Mouse (Mus musculus) kidney, postnatal 10 days (tissue): ENCODE data around the gene Gcnt3.
A peak's percentile ranks its signal among the peaks of the same experiment; 100 is the strongest.

Experiments
- DNase-seq: peaks from one replicate; pipeline ENCODE4 v3.0.0; 2021; ENCODE audit warnings: mixed read lengths

Gcnt3 gene

DNA sequence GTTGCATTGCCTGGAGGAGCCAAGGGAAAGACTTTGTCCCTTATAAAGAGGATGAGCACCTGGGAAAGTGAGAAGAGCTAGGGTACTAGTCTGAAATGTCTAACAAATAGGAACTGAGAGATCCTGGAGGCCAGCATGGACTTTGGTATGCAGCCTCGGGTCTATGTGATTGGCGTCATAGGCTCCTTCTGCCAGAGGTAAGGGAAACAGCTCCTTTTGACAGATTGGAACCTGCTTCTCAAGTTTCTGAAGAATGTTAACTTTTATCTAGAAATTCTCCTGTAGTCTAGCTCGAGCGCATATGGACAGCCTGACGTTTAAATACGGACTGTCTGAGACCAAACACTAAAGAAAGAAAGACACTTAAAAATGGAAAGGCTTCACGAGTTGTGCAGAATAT is at the start of gene Gcnt3:
Gcnt3 (minus strand) TSS at position 101 of the 400 bp plus-strand sequence.
- no peak for DNase-seq

DNA sequence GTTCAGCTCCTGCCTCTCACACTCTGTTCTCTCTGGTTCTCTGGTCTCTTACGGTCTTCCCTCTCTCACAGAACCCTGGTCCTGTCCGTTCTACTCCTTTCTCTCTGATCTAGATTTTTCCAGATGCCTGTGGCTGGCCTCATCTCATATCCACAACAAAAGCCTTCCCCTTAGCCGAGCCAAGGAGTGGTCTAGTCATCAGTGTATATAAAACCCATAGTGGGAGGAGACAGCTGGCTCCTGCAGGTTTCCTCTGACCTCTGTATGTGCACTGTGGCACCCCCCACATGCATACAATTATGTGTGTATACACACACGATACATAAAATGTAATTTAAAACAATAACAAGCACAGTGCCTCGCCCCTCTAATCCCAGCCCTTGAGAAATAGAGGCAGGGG is 49.5 kb upstream of the Gcnt3 start:
- DNase-seq = no peak

DNA sequence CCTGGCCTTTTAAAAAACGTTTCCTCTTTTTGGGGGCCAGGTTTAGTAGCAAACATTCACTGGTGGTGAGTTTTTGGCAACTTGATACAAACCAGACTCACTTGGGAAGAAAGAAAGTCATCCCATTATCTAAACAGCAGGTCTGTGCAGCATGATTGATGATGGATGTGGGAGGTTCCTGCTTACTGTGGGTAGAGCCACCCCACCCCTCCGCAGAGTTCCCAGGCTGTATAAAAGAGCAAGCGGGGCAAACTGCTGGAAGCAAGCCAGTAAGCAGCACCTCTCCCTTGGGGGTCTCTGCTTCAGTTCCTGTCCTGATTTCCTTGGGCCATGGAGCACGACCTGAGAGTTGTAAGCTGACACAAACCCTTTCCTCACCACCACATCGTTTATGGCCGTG is 48.2 kb upstream of the Gcnt3 start:
- no peak for DNase-seq

DNA sequence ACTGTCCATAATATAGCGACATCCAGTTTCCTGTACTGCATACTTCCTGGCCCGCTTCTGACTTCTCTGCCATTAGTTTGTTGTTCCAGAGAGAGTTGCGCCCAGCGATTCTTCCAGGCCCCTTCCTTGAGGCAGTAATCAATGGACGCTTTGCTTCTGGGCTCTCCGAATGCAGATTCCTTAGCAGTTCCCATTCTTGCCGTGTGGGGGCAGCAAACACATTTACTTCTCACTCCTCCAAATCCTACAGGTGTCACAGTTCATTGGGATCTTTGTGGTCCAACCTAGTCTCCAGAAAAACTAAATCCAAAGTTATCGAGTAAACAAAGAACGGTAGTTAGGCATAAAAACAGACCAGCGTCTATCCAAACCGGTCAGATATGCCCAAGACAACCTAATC is 46.2 kb upstream of the Gcnt3 start:
- peak; percentile 75 for DNase-seq

DNA sequence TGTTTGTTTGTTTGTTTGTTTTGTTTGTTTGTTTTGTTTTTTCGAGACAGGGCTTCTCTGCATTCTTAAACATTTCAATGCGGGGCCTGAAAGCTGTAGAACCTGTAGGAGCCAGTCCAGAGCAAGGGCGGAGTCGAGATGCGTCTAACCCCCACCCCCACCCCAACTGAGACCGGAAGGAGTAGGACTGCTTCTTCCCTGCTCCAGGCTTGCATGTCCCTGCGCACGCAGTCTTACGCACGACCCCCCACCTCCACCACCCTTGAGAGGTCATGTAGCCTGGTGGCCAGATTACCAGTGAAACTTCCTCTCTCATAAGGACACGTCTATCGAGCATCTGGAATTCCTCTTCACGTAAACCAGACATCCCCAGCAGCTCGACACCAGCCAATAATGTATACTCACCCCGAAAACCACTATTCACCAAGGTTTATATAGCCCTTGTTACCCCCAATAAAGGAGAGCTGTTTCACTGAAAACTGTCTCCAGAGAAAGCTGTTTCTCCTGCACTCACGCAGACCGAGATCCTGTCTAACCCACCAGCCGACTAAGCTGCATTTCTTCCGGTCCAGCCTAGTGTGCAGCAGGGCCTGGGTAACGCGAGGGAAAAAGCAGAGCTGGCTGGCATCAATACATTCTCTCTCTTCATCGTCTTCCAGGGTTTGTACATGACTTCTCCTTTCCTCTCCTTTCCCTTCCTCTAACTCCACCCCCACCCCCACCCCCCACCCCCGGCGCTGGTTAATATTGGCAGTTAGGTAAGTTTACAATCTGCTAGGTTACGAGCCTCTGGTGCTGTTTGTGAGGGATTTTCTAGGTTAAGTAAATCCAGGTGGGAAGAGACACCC is 44.7 kb upstream of the Gcnt3 start:
- DNase-seq = no peak

DNA sequence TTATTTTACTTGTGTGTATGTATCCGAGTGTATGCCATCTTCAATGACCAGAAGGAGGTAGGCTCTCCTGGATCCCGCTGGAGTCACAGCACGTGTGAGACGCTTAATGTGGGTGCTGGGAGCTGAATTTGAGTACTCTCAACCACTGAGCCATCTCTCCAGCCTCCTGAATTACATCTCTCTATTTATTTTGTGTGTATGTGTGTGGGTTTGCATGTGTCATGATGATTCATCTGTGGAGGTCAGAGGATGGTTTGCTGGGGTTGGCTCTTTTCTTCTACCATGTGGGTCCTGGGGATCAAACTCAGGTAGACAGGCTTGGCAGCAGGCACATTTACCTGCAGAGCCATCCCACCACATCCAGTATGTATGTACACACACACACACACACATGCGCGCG is 43.9 kb upstream of the Gcnt3 start:
- DNase-seq = no peak

DNA sequence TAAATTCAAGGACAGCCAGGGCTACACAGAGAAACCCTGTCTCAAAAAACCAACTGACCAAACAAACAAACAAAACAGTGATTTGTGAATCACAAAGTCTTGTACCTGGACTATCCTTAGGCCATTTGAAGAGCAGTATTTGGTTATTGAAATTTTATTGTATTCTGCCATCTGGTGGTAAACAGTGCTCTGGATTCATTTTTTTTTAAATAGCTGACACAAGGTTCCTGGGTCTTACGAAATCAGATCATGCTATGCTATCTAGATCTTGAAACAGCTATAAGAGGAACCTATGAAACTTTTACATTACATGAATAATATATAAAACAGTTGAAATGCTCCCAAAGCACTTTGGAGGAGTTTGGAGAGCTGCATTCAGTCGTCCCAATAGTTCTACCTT is 43.1 kb upstream of the Gcnt3 start:
- DNase-seq = no peak

DNA sequence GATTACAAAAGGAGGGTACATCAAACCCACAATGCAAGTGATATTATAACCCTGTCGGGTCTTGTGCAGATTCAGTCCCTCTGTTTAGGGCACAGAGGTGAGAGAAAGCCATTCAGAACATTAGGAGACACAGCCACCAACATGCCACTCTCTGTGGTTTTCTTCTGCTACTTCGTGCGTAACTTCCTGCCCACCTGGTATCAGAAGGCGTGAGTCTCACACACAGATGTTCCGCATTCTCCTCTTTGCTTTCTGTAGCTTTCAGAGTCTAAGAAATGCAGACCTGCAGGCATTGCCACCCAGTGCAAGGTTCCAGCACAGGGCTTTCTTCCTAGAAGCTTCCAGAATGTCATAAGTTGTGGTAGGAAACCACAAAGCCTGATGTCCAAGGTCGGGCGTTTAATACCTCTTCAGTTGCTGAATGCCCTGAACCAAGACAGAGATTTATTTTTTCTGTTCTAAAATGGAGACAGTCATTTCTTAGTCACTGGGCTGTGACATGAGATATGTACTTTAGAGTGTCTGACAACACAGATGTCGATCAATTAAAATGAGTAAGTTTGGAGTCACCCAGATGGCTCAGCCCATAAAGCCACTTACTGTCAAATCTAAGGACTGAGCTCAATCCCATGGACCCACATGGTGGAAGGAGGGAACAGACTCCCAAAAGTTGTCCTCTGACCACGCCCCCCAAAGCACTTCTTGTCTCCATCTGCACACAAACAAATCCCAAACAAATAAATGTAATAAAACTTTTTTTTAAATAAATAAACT is 42.3 kb upstream of the Gcnt3 start:
- DNase-seq = no peak

DNA sequence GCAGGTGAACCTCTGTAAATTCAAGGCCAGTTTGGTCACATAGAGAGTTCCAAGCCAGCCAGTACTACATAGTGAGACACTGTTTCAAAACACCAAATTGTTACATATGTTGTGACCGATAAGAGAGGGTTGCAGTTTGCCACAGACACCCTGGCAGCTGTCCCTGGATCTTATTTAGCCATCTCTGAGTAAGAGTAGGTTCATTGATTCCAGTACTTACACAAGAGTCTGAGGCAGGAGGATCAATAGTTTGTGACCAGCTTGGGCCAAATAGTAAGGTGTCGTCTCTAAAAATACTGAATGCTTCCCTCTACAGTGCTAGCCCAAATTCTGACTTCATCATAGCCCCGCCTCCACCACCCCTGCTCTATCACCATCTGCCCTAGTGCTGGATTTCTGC is 40.1 kb upstream of the Gcnt3 start:
- DNase-seq = no peak

DNA sequence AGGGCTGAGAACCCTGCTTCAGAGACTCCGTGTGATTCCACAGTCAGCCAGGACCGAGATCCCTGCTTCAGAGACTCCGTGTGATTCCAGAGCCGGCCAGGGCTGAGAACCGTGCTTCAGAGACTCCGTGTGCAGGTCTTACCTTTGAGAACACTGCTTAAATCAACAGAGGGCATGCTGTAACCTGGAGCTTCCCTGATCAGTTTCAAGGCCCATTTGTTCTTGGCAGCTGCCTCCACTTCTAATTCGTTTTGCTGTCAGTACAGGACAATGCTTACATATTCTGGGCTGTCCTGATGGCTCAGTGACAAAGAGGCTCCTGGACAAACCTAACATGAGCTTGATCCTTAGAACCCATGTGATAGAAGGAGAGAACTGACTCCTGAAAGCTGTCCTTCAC is 39.3 kb upstream of the Gcnt3 start:
- no peak for DNase-seq

DNA sequence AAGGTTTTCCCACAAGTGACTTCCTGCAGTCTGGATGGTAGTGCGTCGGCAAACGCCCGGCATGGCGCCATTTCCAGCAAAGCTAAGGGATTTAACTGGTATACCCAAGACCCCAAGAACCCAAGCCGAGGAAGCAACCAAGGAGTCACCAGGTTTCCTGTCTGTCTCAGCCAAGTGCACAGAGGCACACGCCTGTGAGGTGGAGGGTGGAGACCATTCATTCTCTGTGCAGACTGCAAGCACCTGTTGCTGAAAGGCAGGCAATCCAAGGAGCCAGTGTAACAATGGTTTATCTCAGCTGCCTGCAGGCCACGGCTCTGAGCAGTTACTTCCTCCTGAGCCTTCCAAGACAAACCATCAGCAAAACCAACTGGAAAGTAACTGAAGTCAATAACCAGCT is 34.5 kb upstream of the Gcnt3 start:
- DNase-seq = no peak

DNA sequence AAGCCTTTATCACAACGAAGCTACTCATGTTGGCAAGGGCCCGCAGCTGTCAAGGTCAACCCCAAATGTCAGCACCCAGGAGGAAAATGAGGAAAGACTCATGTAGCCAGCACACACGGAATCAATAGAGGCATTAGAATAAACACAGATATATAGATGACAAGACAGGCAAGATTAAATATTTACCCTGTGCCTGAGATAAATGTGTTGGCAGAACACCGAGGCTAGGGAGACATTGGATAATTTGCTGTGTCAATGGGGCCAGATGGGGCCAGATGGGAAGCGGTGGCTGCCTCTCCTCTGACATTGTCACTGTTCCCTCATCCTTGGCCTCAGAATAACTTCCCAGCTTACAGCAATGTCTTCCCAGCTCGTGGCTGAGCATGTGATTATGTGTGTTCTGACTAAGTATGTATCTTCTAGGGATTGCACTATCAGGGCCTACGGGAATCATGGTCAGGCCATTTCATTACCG is 32.1 kb upstream of the Gcnt3 start:
- no peak for DNase-seq

DNA sequence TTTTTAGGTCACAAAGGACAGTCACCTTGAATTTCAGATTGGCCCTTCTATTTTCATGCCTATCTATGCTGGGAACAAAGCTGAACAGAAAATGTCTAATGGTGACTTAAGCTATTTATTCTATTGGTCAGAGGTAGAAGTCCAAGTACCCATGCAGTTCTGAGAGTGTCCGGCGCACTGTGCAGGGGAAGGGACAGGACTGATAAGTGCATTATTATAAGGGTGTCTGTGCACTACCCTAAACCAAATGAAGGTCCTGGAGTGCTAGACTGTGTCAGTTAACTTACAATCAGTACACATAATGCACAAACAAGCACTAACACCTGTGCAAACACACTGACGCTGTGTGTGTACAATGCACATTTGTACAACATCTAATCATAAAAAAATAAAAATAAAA is 29.6 kb upstream of the Gcnt3 start:
- DNase-seq = no peak

DNA sequence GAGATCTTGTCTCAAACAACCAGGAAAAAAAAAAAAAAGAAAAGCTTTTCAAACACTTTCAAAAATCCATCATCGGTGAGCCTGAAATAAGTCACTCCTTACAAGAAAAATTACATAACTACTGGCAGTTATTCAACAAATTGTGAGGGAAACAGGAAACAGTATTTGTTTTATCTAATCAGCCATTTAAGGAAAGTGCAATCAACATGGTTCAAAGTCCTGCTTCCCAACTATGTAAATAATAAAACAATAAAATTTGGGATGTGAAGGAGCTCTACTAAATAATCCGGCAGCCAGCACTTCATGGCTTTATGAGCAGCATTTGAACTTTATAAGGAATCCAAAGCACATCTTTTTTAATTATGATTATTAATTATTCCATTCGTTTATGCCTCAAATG is 24.1 kb upstream of the Gcnt3 start:
- DNase-seq = no peak

DNA sequence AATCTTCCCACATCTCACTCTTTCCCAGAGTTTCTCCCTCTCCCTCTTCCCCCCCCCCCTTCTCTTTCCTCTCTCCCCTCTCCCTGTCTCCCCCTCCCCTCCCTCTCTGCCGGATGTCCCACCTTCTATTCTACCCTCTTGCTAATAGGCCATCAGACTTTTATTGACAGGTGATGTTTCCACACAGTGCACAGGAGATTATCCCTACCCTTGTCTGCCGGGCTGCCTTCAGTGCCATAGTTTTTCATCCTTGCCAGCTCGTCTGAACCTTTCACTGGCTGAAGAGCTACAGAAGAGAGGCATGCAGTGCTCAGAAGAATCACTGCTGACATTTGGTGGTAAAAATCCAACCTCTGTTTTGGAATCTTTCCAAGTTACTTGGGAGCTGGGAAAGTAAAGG is 15.5 kb upstream of the Gcnt3 start:
- no peak for DNase-seq

DNA sequence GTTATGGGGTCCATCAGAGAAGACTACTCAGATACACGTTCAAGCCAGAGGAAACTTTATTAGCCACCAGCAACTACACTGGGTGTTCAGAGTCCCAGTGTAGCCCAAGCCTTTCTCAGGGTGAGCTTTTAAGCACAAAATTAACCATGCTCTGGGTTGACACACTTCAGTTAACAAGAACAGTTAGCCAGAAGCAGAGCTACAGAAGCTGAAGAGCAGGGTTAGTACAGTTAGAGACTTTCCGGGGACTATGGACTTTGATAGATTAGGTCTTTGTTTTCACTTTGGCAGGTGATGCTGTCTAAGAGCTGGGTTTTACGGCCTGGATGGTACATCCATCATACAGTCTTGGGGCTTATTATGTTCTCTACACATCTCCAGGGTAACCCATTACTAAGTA is 14.8 kb upstream of the Gcnt3 start:
- DNase-seq = no peak

DNA sequence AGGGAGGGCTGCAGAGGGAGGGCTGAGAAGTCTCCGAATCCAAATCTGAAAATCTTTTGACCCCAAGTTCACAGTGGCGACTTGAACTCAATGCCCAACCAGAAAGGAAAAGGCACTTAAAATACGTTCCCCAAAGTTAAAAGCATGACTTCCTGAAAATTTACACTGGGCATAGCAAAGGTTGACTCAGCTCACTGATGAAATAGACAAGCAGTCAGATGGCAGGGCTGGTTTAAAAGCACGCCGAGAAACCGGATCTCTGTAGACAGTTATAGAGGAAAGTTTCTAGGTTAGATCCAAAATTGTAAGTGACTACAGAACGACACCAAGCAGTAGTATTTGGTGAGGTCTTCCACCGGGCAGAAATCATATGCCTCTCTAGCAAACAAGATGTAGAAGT is 12.0 kb upstream of the Gcnt3 start:
- DNase-seq = no peak

DNA sequence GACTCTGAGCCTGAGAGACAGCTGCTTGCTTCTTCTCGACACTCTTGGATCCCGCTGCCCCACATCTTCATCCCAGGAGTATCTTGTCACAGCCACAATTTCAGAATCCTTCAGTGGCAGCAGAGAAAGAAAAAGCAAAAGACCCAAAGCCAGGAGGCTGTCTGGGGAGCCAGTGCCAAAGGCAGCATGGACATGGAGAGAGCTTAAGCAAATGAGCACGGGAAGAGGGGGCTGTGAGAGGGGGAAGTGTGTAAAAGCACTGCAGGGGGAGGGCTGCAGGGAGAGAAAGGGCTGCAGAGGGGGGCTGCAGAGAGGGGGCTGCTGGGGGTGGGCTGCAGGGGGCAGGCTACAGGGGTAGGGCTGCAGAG is 11.5 kb upstream of the Gcnt3 start:
- DNase-seq = peak; percentile 11

DNA sequence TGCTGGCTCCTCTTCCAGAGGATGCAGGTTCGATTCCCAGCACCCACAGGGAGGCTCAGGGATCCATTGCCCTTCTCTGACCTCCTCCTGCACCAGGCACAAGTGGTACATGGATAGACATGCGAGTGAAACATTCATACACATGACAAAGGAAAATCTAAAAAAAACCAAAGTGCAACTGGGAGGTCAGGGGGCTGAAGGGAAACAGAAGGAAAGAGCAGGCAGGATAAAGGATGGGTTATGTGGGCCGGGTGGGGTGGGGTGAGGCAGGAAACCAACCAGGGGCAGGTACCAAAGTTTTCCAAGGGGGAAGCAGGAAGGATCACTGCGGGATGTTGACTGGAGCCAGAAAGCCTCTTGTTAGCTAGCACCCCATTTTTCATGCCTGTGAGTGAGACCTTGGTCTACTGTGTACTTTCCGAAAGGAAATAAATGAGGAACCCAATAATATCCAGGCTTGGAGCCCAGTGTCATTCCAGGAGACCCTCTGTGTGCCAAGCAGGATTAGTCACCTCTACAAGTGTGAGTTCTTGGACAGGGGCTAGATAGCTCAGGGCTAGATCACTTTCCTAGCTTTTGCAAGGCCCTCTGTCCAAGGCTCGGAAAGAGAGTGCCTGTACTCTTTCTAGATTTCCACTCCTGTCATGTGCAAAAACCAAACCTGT is 11.0 kb upstream of the Gcnt3 start:
- DNase-seq = peak; percentile 19

DNA sequence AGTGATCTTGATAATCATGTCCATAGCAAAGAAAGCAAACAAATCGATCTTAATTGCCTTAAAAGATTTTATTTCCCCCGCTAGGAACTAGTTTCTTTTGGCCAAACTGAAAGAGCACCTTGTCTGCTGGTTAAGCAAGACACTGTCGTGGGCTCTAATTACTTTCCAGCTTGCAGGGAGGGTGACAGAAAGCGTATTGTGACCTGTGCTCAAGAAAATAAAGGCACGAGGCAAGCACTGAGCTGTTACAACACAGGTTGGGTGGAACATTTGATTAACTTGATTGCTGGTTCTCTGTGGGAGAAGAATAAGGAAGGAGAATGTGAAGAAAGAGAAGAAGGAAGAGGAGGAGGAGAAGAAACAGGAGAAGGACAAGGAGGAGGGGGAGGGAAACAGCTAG is 10.4 kb upstream of the Gcnt3 start:
- no peak for DNase-seq

DNA sequence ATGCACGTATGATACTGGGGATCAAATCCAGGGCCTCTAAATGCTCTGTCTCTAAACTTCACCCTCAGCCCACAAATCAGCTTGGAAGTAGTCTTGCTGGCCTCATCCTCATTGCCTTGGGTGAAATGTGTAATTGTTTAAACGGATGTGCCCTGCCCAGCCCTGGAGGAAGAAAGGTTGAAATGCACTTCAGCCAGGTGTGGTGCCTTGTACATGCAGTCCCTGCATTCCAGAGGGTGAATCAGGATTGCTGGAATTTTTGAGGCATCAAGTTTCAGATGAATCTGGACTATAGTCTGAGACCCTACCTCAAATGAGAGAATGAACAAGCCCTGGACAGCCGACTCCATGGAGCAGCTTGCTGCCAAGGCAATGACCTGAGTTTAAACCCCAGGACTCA is 10.0 kb upstream of the Gcnt3 start:
- DNase-seq = no peak

DNA sequence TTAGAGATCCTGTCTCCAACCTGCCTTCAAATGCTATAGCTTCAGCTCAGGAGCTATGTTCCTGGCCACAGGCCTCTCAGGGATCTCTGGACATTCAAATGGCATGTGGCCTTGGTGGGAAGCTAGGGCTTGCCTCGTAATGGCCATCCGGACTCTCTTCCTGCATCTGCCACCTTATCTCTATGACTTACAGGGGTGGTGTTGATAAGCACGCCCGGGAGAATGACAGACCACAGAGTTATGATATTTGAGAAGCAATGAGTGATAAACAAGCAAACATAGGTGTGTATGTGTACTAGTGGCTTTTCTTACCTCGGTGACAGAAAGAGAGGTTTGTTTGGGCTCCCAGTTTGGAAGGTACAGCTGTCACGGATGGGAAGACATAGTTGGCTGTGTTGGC is 8.4 kb upstream of the Gcnt3 start:
- no peak for DNase-seq

DNA sequence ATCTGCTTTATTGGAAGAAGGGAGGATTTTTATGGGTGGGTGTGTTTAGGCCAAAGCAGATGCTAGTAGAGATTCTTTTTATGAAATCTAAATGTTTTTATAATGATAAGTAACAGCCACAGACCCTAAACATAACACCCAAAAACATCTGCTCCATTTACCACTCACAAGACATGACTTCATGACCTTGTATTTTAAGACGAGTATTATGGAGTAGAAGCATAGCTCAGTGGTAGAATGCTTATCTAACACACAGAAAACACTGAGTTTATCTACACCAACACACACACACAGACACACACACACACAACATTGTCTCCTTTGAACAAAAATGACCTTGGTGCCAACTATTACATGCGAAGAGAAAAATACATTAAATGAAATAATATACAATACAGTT is 7.0 kb upstream of the Gcnt3 start:
- DNase-seq = no peak

DNA sequence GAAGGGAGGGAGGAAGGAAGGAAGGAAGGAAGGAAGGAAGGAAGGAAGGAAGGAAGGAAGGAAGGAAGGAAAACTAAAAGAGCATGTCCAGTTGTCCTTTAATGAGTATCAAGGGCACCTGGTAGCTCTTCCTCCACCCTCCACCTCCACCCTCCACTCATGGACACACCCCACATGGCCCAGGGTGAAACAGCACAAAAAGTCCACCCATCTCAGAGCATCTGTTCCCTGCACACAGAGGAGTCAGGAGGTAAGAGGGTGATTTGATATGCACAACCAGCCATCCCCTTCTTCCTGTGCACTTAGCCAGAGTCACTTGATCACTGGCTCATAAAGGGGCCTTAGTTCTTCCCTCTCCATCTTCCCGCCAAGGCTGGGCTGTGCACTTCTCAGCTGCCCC is 5.0 kb upstream of the Gcnt3 start:
- no peak for DNase-seq
